Comparison of ENCODE assay signal across 8 mouse cellular contexts in genomic region chr15:83209092-83209695, GRCm38 (mm10). TPM values are rescaled to one million over a fixed set of nuclear protein-coding genes. Genes with fewer than 3 reads are reported as not detected.
DNase-seq lines count a peak whose midpoint lies in the region; ATAC-seq lines count a peak whose summit lies in the region.

No protein-coding gene starts in this region.

- H3K27me3 ChIP-seq in megakaryocyte, embryonic 14.5 days (replicated peaks): peaks cover 50% of the 10 kb centered on the region
- peaks cover 25% of the 10 kb centered on the region for H3K27me3 ChIP-seq in forebrain, embryonic 12.5 days
- H3K27me3 ChIP-seq in limb, embryonic 10.5 days (ENCODE audit: low read depth, poor library complexity, severe bottlenecking): no peaks in the 10 kb centered on the region
- no peaks in the 10 kb centered on the region for H3K27me3 ChIP-seq in stomach, embryonic 15.5 days (replicated peaks)

- WGBS in forebrain, embryonic 12.5 days: 43% methylated on average over 4 of the region's 4 CpGs
- WGBS in limb, embryonic 10.5 days: 38% methylated on average over 4 of the region's 4 CpGs
- 39% methylated on average over 4 of the region's 4 CpGs for WGBS in stomach, embryonic 15.5 days

- H3K4me1 ChIP-seq in megakaryocyte, embryonic 14.5 days: peaks cover 53% of the 10 kb centered on the region
- H3K4me1 ChIP-seq in forebrain, embryonic 12.5 days: no peaks in the 10 kb centered on the region
- H3K4me1 ChIP-seq in limb, embryonic 10.5 days: peaks cover 26% of the 10 kb centered on the region
- 0 out of 2 replicates have a peak, but pooled peaks cover 5% of the 10 kb centered on the region for H3K4me1 ChIP-seq in stomach, embryonic 15.5 days

- peak; percentile 43 for DNase-seq in limb, embryonic 10.5 days (ENCODE audit: low spot score)
- no peak for DNase-seq in urinary bladder, adult 2 months (ENCODE audit: low spot score)
- no peak for DNase-seq in lung, postnatal 14 days

- no peaks in the 10 kb centered on the region for H3K9me3 ChIP-seq in megakaryocyte, embryonic 14.5 days
- H3K9me3 ChIP-seq in forebrain, embryonic 12.5 days: no peaks in the 10 kb centered on the region
- no peaks in the 10 kb centered on the region for H3K9me3 ChIP-seq in limb, embryonic 10.5 days (replicated peaks)
- H3K9me3 ChIP-seq in stomach, embryonic 15.5 days: no peaks in the 10 kb centered on the region

- ATAC-seq in megakaryocyte, adult 5-6 weeks (ENCODE audit: poor library complexity, severe bottlenecking): no peak
- ATAC-seq in forebrain, embryonic 12.5 days (ENCODE audit: low FRiP score): no peak
- ATAC-seq in stomach, embryonic 15.5 days (ENCODE audit: insufficient read depth, low FRiP score, low read depth): no peak
- ATAC-seq in megakaryocyte progenitor cell, adult 5-6 weeks (replicated peaks; ENCODE audit: poor library complexity): no peak

- H3K27ac ChIP-seq in forebrain, embryonic 12.5 days: no peak overlapping the region
- H3K27ac ChIP-seq in limb, embryonic 10.5 days: peak overlapping the region; percentile 19; the same call in 1 of the 2 replicates
- 0 out of 2 replicates have a peak overlapping the region, but pooled peaks have one; percentile 42 for H3K27ac ChIP-seq in stomach, embryonic 15.5 days

- no peak overlapping the region for H3K9ac ChIP-seq in forebrain, embryonic 12.5 days
- H3K9ac ChIP-seq in stomach, embryonic 15.5 days: no peak overlapping the region

- H3K4me2 ChIP-seq in forebrain, embryonic 12.5 days: peak overlapping the region; percentile 35
- peak overlapping the region; percentile 57 for H3K4me2 ChIP-seq in stomach, embryonic 15.5 days

- no peaks in the 10 kb centered on the region for H3K36me3 ChIP-seq in megakaryocyte, embryonic 14.5 days (replicated peaks; ENCODE audit: low read length)
- H3K36me3 ChIP-seq in forebrain, embryonic 12.5 days (replicated peaks): no peaks in the 10 kb centered on the region
- no peaks in the 10 kb centered on the region for H3K36me3 ChIP-seq in limb, embryonic 10.5 days
- H3K36me3 ChIP-seq in stomach, embryonic 15.5 days: no peaks in the 10 kb centered on the region

- peak overlapping the region; percentile 11 for H3K4me3 ChIP-seq in megakaryocyte, embryonic 14.5 days (replicated peaks)
- H3K4me3 ChIP-seq in forebrain, embryonic 12.5 days (replicated peaks): no peak overlapping the region
- peak overlapping the region; percentile 39 for H3K4me3 ChIP-seq in limb, embryonic 10.5 days
- peak overlapping the region; percentile 28 for H3K4me3 ChIP-seq in stomach, embryonic 15.5 days (replicated peaks)

RNA-seq across cellular contexts. Expression of gene Cyb5r3, which starts 36.8 kb away (rescaled TPM):
- 127 and 215 TPM in 2 replicates for polyA plus RNA-seq in megakaryocyte, embryonic 14.5 days (2012; ENCODE audit: insufficient read depth, low replicate concordance)
- total RNA-seq in megakaryocyte, adult 5-6 weeks (2015): 42.8 and 44.7 TPM in 2 replicates
- total RNA-seq in megakaryocyte, adult 5-6 weeks (2017): 21.0 and 24.5 TPM in 2 replicates
- polyA plus RNA-seq in forebrain, embryonic 12.5 days (2016; fragmentation: Nextera tagmentation; extraction: Ambion mirVana): 125 and 140 TPM in 2 replicates
- 163 and 174 TPM in 2 replicates for polyA plus RNA-seq in limb, embryonic 10.5 days (2016; fragmentation: Nextera tagmentation; extraction: Ambion mirVana)
- polyA plus RNA-seq in stomach, embryonic 15.5 days (2015; fragmentation: Nextera tagmentation; extraction: Ambion mirVana): 182 and 210 TPM in 2 replicates
- polyA plus RNA-seq in urinary bladder, adult 2 months (2012; rRNA removed): 131 and 197 TPM in 2 replicates
- 46.8 and 57.3 TPM in 2 replicates for total RNA-seq in megakaryocyte progenitor cell, adult 5-6 weeks (2015)
- total RNA-seq in megakaryocyte progenitor cell, adult 5-6 weeks (2017): 26.2 and 32.7 TPM in 2 replicates

RNA-seq across cellular contexts. Expression of gene A4galt, which starts 42.4 kb away (rescaled TPM):
- polyA plus RNA-seq in megakaryocyte, embryonic 14.5 days (2012; ENCODE audit: insufficient read depth, low replicate concordance): not detected in 2 replicates
- total RNA-seq in megakaryocyte, adult 5-6 weeks (2015): not detected in 2 replicates
- not detected in 2 replicates for total RNA-seq in megakaryocyte, adult 5-6 weeks (2017)
- polyA plus RNA-seq in forebrain, embryonic 12.5 days (2016; fragmentation: Nextera tagmentation; extraction: Ambion mirVana): 1.3 and 1.4 TPM in 2 replicates
- not detected in 2 replicates for polyA plus RNA-seq in limb, embryonic 10.5 days (2016; fragmentation: Nextera tagmentation; extraction: Ambion mirVana)
- polyA plus RNA-seq in stomach, embryonic 15.5 days (2015; fragmentation: Nextera tagmentation; extraction: Ambion mirVana): 9.2 and 9.4 TPM in 2 replicates
- polyA plus RNA-seq in urinary bladder, adult 2 months (2012; rRNA removed): 98.2 and 126 TPM in 2 replicates
- total RNA-seq in megakaryocyte progenitor cell, adult 5-6 weeks (2015): not detected in 2 replicates
- not detected in 2 replicates for total RNA-seq in megakaryocyte progenitor cell, adult 5-6 weeks (2017)
